Mouse (Mus musculus) liver, adult (tissue): ENCODE results near the gene Pitpnc1.

Source experiments
- GATA4 ChIP-seq: IDR thresholded peaks from 2 replicates; pipeline ENCODE4 v1.6.1; 2014; ENCODE audit warnings: mild to moderate bottlenecking, low read length; ENCODE audit not compliant: insufficient replicate concordance

Pitpnc1 gene

GRCm38 (mm10) chr11:107322226-107322625 lies 148.3 kb downstream of the Pitpnc1 start:
- no peak for TF ChIP-seq GATA4

- no peak for TF ChIP-seq GATA4
These were observed 148.7 kb downstream of the Pitpnc1 start for GRCm38 (mm10) chr11:107321819-107322218.

GRCm38 (mm10) chr11:107319861-107320260 lies 150.6 kb downstream of the Pitpnc1 start:
- TF ChIP-seq GATA4: no peak

GRCm38 (mm10) chr11:107317653-107318281 lies 152.7 kb downstream of the Pitpnc1 start:
- no peak for TF ChIP-seq GATA4

GRCm38 (mm10) chr11:107315475-107315874 lies 155.0 kb downstream of the Pitpnc1 start:
- no peak for TF ChIP-seq GATA4

GRCm38 (mm10) chr11:107310338-107311121 lies 160.0 kb downstream of the Pitpnc1 start:
- TF ChIP-seq GATA4: no peak

- TF ChIP-seq GATA4: no peak
These were observed 164.3 kb downstream of the Pitpnc1 start for GRCm38 (mm10) chr11:107306170-107306569.

GRCm38 (mm10) chr11:107302141-107302540 lies 168.4 kb downstream of the Pitpnc1 start:
- TF ChIP-seq GATA4: no peak

- TF ChIP-seq GATA4: no peak
These were observed 170.3 kb downstream of the Pitpnc1 start for GRCm38 (mm10) chr11:107300235-107300634.

GRCm38 (mm10) chr11:107299511-107300120 lies 170.9 kb downstream of the Pitpnc1 start:
- no peak for TF ChIP-seq GATA4

- no peak for TF ChIP-seq GATA4
These were observed 174.3 kb downstream of the Pitpnc1 start for GRCm38 (mm10) chr11:107296176-107296575.

GRCm38 (mm10) chr11:107292036-107292435 lies 178.5 kb downstream of the Pitpnc1 start:
- no peak for TF ChIP-seq GATA4

- TF ChIP-seq GATA4: no peak
These were observed 182.3 kb downstream of the Pitpnc1 start for GRCm38 (mm10) chr11:107288186-107288563.

- no peak for TF ChIP-seq GATA4
These were observed 183.0 kb downstream of the Pitpnc1 start for GRCm38 (mm10) chr11:107287215-107288185.

- TF ChIP-seq GATA4: no peak
These were observed 184.8 kb downstream of the Pitpnc1 start for GRCm38 (mm10) chr11:107285731-107286130.
